Mouse (Mus musculus) left cerebral cortex, postnatal 14 days (tissue): ENCODE results near the gene Hoxa9. TPM values are rescaled to one million over a fixed set of nuclear protein-coding genes. Genes with fewer than 3 reads are reported as not detected.

Experiments
- DNase-seq, 2 experiments: peaks; one replicate each; pipeline ENCODE4 v3.0.0; 2021 to 2022; ENCODE audit warnings: low spot score in 2 of 2, mixed read lengths in 1 of 2
- intact Hi-C: fragments of 180-260 bp; cut with DNase I; formaldehyde crosslinking; loops from one replicate; pipeline ENCODE4 v1.15.1; 2025
- total RNA-seq, 2 experiments: library from RNA; stranded (reverse); gene quantifications; 2 replicates each; pipeline ENCODE4 v1.2.3; 2021

The Hoxa9 gene
- total RNA-seq, 2 experiments from 2014 or later, result not detected

GRCm38 (mm10) chr6:52262463-52263320, 31.8 kb upstream of the Hoxa9 start:
- DNase-seq, result no peak
- intact Hi-C loops, result loop anchor here (5.0 kb wide), 2 partner anchors 460 to 655 kb away; no protein-coding TSS in a partner anchor

GRCm38 (mm10) chr6:52261751-52262462, 31.0 kb upstream of the Hoxa9 start:
- DNase-seq, result no peak
- intact Hi-C loops, result loop anchor here (5.0 kb wide), 2 partner anchors 460 to 655 kb away; no protein-coding TSS in a partner anchor

GRCm38 (mm10) chr6:52260654-52261575, 30.0 kb upstream of the Hoxa9 start, which contains the start of gene Hoxa13:
Gene Hoxa13 (minus strand): TSS chr6:52260880.
- no peak for DNase-seq
- intact Hi-C loops, result loop anchor here (5.0 kb wide), 2 partner anchors 461 to 656 kb away; no protein-coding TSS in a partner anchor

- intact Hi-C loops, result loop anchor here (5.0 kb wide), 3 partner anchors 462 to 657 kb away; no protein-coding TSS in a partner anchor
- DNase-seq, result no peak
Observed at GRCm38 (mm10) chr6:52259811-52260261, 28.9 kb upstream of the Hoxa9 start.

GRCm38 (mm10) chr6:52259081-52259790, 28.3 kb upstream of the Hoxa9 start:
- no peak for DNase-seq
- intact Hi-C loops, result loop anchor here (5.0 kb wide), 1 partner anchor 578 kb away; no protein-coding TSS in a partner anchor

GRCm38 (mm10) chr6:52256956-52257355, 26.1 kb upstream of the Hoxa9 start:
- intact Hi-C loops, result loop anchor here (5.0 kb wide), 1 partner anchor 580 kb away; no protein-coding TSS in a partner anchor
- DNase-seq, result peak; percentile 63 to 78

GRCm38 (mm10) chr6:52253511-52254500, 22.9 kb upstream of the Hoxa9 start:
- intact Hi-C loops, result no loop called here
- DNase-seq, result no peak

- intact Hi-C loops, result no loop called here
Observed at GRCm38 (mm10) chr6:52252775-52253376, 22.0 kb upstream of the Hoxa9 start.

GRCm38 (mm10) chr6:52252016-52252774, 21.3 kb upstream of the Hoxa9 start:
- intact Hi-C loops, result no loop called here
- no peak for DNase-seq

More at GRCm38 (mm10) chr6:52252775-52253376, 22.0 kb upstream of the Hoxa9 start:
- no peak for DNase-seq

GRCm38 (mm10) chr6:52251177-52251879, 20.4 kb upstream of the Hoxa9 start:
- DNase-seq, result no peak
- intact Hi-C loops, result no loop called here

GRCm38 (mm10) chr6:52249826-52250225, 18.9 kb upstream of the Hoxa9 start:
- no peak for DNase-seq
- intact Hi-C loops, result no loop called here

- intact Hi-C loops, result no loop called here
- DNase-seq, result no peak
Observed at GRCm38 (mm10) chr6:52249415-52249738, 18.5 kb upstream of the Hoxa9 start.

- intact Hi-C loops, result no loop called here
- no peak for DNase-seq
Observed at GRCm38 (mm10) chr6:52248638-52249414, 17.9 kb upstream of the Hoxa9 start.

- intact Hi-C loops, result no loop called here
- no peak for DNase-seq
Observed at GRCm38 (mm10) chr6:52247766-52248637, 17.1 kb upstream of the Hoxa9 start.
